Mouse (Mus musculus): ENCODE measurements around the gene Ctsf.
"Not testable (repeated sequence)": the region's sequence is repeated elsewhere in the genome, so short reads cannot be mapped to it uniquely, and the experiment has no call there.

Gene Ctsf

DNA sequence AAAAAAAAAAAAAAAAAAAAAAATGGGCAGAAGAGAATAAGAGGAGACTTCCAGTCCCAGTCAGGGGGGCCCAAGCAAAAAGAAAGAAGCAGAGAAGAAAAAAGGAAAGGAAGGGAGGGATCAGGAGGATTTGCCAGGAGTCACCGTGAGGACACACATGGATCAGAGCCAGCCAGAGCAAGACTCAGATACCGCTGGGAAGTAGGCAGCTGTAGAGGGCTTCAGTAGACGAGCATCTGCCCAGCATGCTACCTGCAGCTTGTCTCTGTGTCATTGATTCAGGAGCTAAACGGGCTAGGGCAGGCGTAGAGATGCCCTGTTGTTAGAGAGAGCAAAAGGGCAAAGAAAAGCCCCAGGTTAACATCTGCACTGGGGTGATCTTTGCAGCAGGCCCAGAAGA lies 4.6 kb upstream of the Ctsf start:
- DNase-seq: no peak

GRCm38 (mm10) chr19:4855470-4855820 lies 515 bp downstream of the Ctsf start:
- no peak for DNase-seq

GRCm38 (mm10) chr19:4855951-4856350 lies 1.0 kb downstream of the Ctsf start:
- no peak for DNase-seq

DNA sequence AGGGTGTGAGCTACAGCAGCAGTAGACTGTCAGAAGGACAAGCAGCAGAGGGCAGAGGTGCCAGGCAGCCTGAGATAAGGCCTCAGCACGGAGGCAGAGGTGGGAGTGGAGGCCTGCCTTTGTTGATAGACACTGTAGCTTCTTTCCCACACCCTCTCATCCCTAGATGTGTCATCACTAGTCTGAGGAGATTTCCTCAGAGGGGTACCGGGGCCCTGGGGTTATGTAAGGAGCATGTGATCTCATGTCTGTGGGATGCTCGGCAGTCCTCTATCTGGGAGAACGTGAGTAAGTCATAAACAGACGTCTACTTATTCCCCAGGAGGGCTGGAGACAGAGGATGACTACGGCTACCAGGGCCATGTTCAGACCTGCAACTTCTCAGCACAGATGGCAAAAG lies 4.2 kb downstream of the Ctsf start:
- no peak for DNase-seq

- no peak for DNase-seq
Observed at GRCm38 (mm10) chr19:4863048-4863447, 8.1 kb downstream of the Ctsf start.

GRCm38 (mm10) chr19:4865147-4865546 lies 10.2 kb downstream of the Ctsf start:
- DNase-seq: no peak

GRCm38 (mm10) chr19:4874613-4875012 lies 19.7 kb downstream of the Ctsf start:
- DNase-seq: not testable (repeated sequence)

- no peak for DNase-seq
Observed at GRCm38 (mm10) chr19:4876241-4876640, 21.3 kb downstream of the Ctsf start.

- no peak for DNase-seq
Observed at GRCm38 (mm10) chr19:4876755-4877154, 21.8 kb downstream of the Ctsf start.

GRCm38 (mm10) chr19:4877785-4878184 lies 22.9 kb downstream of the Ctsf start, which contains the start of gene Actn3:
Gene Actn3 (minus strand): TSS chr19:4877909.
- peak; percentile 24 for DNase-seq

GRCm38 (mm10) chr19:4878405-4879323 lies 23.7 kb downstream of the Ctsf start, which contains the start of gene Zdhhc24:
Gene Zdhhc24 (plus strand): TSS chr19:4878668.
- peak; percentile 97 for DNase-seq

GRCm38 (mm10) chr19:4879324-4879703 lies 24.4 kb downstream of the Ctsf start:
- no peak for DNase-seq

DNA sequence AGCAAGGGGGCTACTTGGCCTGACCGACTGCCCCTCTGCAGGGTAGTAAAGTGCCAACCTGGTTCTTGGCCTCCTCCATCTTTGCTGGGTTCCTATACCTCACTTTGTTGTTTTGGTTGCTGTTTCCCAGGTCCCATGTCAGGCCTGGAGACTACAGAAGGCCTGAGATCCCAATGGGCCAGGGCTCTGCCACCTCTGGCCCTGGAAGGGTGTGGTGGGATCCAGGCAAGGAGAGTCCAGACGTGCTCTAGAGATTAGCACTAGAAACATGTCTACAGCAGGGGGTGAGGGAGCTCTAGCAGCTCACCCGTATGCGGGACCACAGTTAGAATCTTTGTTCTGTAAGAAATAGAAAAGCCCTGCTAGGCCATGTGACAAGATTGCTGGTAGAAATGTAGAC lies 29.0 kb downstream of the Ctsf start:
- no peak for DNase-seq

DNA sequence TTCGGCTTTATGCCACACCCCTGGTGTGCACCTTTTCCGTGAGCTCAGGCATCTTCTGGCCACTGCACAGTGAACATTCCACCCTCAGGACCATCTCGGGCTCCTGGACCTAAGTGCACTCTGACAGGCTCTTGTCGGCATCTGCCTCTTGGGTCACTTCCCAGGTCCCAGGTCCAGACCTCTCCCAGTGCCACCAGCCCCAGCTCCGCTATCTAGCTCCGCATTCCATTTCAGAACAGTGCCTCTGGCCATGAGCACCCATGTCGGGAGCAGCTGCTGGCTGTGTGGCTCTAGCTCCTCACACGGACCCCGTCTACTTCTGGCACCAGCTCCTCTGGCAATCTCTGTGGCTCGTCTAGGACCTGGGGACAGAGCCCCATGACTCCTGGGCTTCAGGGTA lies 34.9 kb downstream of the Ctsf start:
- no peak for DNase-seq

DNA sequence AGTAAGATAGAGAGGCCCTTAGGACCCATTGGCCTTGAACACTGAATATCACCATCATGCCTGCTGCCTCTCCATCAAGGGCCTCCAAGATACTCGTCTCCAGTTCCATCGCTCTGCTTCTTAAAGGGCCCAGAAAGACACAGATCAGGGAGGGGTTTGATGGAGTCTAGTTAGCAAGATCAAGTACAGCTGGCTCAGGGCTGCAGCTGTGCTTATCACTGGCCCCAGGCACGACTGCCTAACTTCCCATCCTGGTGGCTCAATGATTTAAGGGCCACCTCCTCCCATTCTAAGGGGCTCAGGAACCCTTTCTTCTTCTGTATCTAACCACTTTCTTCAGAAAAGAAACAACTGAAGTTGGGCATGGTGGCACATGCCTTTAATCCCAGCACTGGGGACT lies 36.9 kb downstream of the Ctsf start:
- DNase-seq: no peak

DNA sequence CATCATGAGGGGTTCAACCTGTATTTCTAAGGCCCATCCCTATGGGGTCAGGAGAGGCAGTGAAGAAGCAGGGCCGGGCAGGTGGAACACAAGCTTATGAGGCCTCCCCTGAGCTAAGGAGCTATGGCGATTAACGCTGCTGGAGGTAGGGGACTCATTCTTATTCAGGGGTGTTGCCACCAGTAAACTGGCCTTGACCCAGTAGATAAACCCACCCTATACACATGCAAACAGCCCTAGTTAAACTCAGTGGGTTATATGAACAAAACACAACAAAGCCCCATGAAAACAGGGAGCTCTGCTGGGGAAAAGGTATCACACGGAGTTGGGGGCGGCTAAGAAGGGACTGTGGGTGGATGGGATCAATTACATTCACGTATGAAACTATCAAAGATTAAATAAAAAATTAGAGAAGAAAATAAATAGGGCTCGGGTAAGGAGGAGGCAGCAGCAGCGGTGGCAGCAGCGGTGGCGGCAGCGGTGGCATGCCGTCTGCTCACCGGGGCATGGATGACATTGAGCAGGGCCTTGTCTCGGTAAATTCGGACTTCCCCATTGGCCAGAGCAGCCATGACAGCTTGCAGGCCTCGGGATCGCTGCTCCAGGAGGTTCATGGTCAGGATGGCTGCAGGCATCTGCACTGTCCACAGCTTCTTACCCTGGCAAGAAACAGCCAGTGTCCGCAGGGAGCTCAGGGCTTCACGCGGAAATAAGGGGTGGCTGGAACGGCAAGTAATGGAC lies 42.0 kb downstream of the Ctsf start:
- no peak for DNase-seq

- DNase-seq: no peak
Observed at GRCm38 (mm10) chr19:4898972-4899371, 44.0 kb downstream of the Ctsf start.

GRCm38 (mm10) chr19:4899888-4900287 lies 45.0 kb downstream of the Ctsf start:
- DNase-seq: no peak

GRCm38 (mm10) chr19:4905979-4906794 lies 51.3 kb downstream of the Ctsf start, which contains the start of gene Bbs1:
Gene Bbs1 (minus strand): TSS chr19:4906628.
- DNase-seq: peak; percentile 78

DNA sequence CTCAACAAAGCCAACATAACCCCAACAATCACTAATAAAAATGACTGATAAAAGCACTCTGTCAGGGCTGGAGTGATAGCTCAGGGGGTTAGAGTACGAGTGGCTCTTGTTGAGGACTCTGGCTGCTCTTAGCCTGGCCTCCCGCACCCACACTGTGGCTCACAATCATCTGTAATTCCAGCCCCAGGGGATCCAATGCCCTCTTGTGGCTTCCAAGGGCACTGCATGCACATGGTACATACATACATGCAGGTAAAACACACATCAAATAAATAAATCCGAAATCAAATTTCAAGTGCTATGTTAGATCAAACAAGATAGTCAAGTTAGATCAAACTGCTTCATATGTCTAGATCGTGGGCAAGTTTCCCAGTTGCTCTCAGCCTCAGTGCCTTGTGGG lies 53.2 kb downstream of the Ctsf start:
- peak; percentile 62 for DNase-seq

DNA sequence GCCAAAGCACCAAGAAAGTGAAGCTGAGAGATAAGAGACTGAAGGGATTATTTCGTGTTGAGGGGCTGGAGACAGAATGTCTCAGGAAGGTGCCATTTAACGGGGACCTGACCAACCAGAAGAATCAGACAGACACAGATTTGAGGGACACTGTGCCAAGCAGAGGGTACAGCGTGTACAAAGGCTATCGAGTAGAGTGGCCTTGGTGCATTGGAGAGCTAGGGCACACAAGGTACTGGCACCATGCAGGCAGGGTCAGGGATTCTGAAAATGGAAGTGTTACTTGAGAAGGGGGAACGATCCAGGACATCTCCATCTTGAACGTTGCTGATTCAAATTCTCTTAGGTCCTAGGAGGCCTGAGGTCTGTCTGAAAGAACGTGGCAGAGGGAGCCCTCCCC lies 54.4 kb downstream of the Ctsf start:
- DNase-seq: no peak

Measured in kidney, adult 9 months (tissue).